Mouse (Mus musculus) adipocyte (in vitro differentiated cells): Measurements from ENCODE around the gene Cdc42bpa.
A peak's percentile ranks its signal among the peaks of the same experiment; 100 is the strongest.

ENCODE experiments used
- DNase-seq: peaks from one replicate; pipeline ENCODE4 v3.0.0-alpha.2; 2016; ENCODE audit warnings: low spot score

Gene Cdc42bpa

GRCm38 (mm10) chr1:180031705-180032548, 71.7 kb downstream of the Cdc42bpa start:
- no peak for DNase-seq

GRCm38 (mm10) chr1:180037461-180037860, 77.2 kb downstream of the Cdc42bpa start:
- no peak for DNase-seq

- DNase-seq = no peak
Measured at GRCm38 (mm10) chr1:180044160-180044559, 83.9 kb downstream of the Cdc42bpa start.

- DNase-seq = no peak
Measured at GRCm38 (mm10) chr1:180045172-180045571, 84.9 kb downstream of the Cdc42bpa start.

GRCm38 (mm10) chr1:180089176-180089575, 128.9 kb downstream of the Cdc42bpa start:
- no peak for DNase-seq

GRCm38 (mm10) chr1:180098426-180098825, 138.2 kb downstream of the Cdc42bpa start:
- DNase-seq = no peak

- no peak for DNase-seq
Measured at GRCm38 (mm10) chr1:180104567-180104966, 144.3 kb downstream of the Cdc42bpa start.

- no peak for DNase-seq
Measured at GRCm38 (mm10) chr1:180109050-180109449, 148.8 kb downstream of the Cdc42bpa start.

- DNase-seq = no peak
Measured at GRCm38 (mm10) chr1:180116525-180116924, 156.3 kb downstream of the Cdc42bpa start.

GRCm38 (mm10) chr1:180118233-180118632, 158.0 kb downstream of the Cdc42bpa start:
- DNase-seq = no peak

GRCm38 (mm10) chr1:180128077-180128792, 168.0 kb downstream of the Cdc42bpa start:
- no peak for DNase-seq

- DNase-seq = peak; percentile 4
Measured at GRCm38 (mm10) chr1:180131402-180131801, 171.1 kb downstream of the Cdc42bpa start.

GRCm38 (mm10) chr1:180132187-180132586, 171.9 kb downstream of the Cdc42bpa start:
- no peak for DNase-seq

- no peak for DNase-seq
Measured at GRCm38 (mm10) chr1:180139158-180139557, 178.9 kb downstream of the Cdc42bpa start.

- peak; percentile 15 for DNase-seq
Measured at GRCm38 (mm10) chr1:180140970-180141369, 180.7 kb downstream of the Cdc42bpa start.

- no peak for DNase-seq
Measured at GRCm38 (mm10) chr1:180148036-180148435, 187.8 kb downstream of the Cdc42bpa start.

GRCm38 (mm10) chr1:180148563-180148962, 188.3 kb downstream of the Cdc42bpa start:
- no peak for DNase-seq

GRCm38 (mm10) chr1:180151191-180151590, 190.9 kb downstream of the Cdc42bpa start:
- no peak for DNase-seq

GRCm38 (mm10) chr1:180158648-180159047, 198.4 kb downstream of the Cdc42bpa start:
- no peak for DNase-seq

- DNase-seq = no peak
Measured at GRCm38 (mm10) chr1:180160545-180160944, 200.3 kb downstream of the Cdc42bpa start.

GRCm38 (mm10) chr1:180161160-180161559, 200.9 kb downstream of the Cdc42bpa start:
- no peak for DNase-seq

- DNase-seq = no peak
Measured at GRCm38 (mm10) chr1:180161566-180162355, 201.5 kb downstream of the Cdc42bpa start.
